Mouse (Mus musculus) stomach, postnatal 0 days (tissue): Measurements from ENCODE around the gene Nrxn3.

ENCODE experiments used
- CTCF ChIP-seq: IDR thresholded peaks from 2 replicates; pipeline ENCODE4 v1.5.1; 2016; ENCODE audit warnings: antibody characterized with exemption, low read depth, mild to moderate bottlenecking, moderate library complexity
- EP300 ChIP-seq: optimal IDR thresholded peaks from 2 replicates; pipeline ENCODE3; 2016; ENCODE audit warnings: antibody characterized with exemption

DNA sequence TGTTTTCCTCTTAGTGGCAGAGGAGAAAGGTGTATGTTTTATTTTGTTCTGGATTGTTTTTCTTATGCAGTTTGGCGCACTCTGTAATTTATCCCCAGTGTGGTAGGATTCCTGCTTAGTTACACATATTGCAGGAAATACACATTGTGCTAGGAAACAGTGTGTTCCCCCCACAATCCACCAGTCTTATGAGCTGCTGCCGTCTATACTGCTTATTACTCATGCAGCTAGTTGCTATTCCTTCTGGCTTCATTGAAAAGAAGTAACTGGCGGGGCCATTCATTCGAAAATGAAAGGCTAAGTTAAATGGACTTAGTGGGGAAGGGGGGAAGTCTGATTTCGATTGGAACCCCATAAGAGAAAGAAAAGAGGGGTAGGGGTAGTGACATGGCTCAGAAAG, 1339.5 kb downstream of the Nrxn3 start:
- no peak for TF ChIP-seq CTCF
- no peak for TF ChIP-seq EP300
